Mouse (Mus musculus): Measurements from ENCODE around the gene Chd2.

GRCm38 (mm10) chr7:73540202-73541078, 1.2 kb downstream of the Chd2 start:
- TF ChIP-seq CTCF (IDR thresholded peaks at IDR 0.05; ENCODE audit: borderline replicate concordance, insufficient read depth, low read length): no peak
- TF ChIP-seq POLR2A (IDR thresholded peaks at IDR 0.05; ENCODE audit: low read depth, low read length): no peak

Measured in embryonic fibroblast, embryonic 13.5 days (primary cell).